ENCODE assay signal across 29 mouse cellular contexts in the genomic region with DNA sequence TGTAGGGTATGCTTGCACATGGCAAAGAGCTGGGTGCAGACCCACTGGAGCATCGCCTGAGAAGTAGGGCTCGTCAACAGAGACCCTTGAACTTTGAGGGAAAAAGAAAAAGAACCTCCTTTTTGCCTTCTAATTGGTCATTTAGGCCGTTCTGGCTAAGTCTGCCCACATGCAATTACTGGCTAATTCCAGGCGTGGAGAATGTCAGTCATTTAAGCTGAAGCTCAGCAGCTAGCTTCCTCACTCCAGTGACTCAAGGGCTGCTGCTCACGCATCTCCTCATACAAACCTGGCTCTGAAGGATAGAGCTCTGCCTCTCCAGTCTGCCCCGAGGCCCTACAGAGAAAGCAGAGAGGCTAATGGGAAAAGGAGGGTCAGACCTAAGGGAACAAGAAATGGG.
DNase-seq lines count a peak whose midpoint lies in the region; ATAC-seq and TF ChIP-seq lines count a peak whose summit lies in the region.
"Had no signal": no experiment of that assay in that cellular context is flagged by ENCODE, and none has a peak within 500 bp of the region (broad histone marks: within the 10 kb centered on the region; RNA-seq: fewer than 3 reads in every experiment).

No protein-coding gene starts in this region.

- DNase-seq in forebrain, embryonic 14.5 days (ENCODE audit: low spot score), result peak; percentile 47
- DNase-seq in forebrain, embryonic 10.5 days (ENCODE audit: extremely low spot score, low spot score), result no peak
- peak; percentile 40 for DNase-seq in midbrain, postnatal 0 days (ENCODE audit: low spot score)
- DNase-seq in frontal cortex, postnatal 14 days (ENCODE audit: low spot score in 2 of 2), result no peak
- no peak for DNase-seq in heart, postnatal 25 days (ENCODE audit: low spot score)
- DNase-seq: adrenal gland, adult 2 months; adrenal gland, postnatal 36 days; cerebellum, adult 8-10 months; cerebellum, postnatal 25 days; gastrocnemius, adult 2 months; gastrocnemius, postnatal 36 days; heart, adult 18-20 months; kidney, adult 2 months; kidney, postnatal 36 days; lung, postnatal 36 days; right cerebral cortex, postnatal 25 days had no signal

- H3K4me1 ChIP-seq in forebrain, embryonic 14.5 days (ENCODE audit: control insufficient read depth, insufficient read depth, low read length), result no peaks in the 10 kb centered on the region
- peaks cover 24% of the 10 kb centered on the region for H3K4me1 ChIP-seq in forebrain, embryonic 10.5 days
- 0 out of 2 replicates have a peak, but pooled peaks cover 3% of the 10 kb centered on the region for H3K4me1 ChIP-seq in midbrain, postnatal 0 days (ENCODE audit: insufficient read depth, low read length)
- H3K4me1 ChIP-seq in midbrain, embryonic 13.5 days (replicated peaks), result peaks cover 14% of the 10 kb centered on the region; the same call in 1 of the 2 replicates
- H3K4me1 ChIP-seq in hindbrain, embryonic 16.5 days (ENCODE audit: control insufficient read depth, insufficient read depth, low read depth, low read length), result peaks cover 4% of the 10 kb centered on the region
- H3K4me1 ChIP-seq: intestine, embryonic 15.5 days; limb, embryonic 13.5 days; megakaryocyte, embryonic 14.5 days; neural tube, embryonic 12.5 days had no signal

- no peak overlapping the region for H3K9ac ChIP-seq in forebrain, embryonic 14.5 days (ENCODE audit: low read length)
- H3K9ac ChIP-seq in midbrain, postnatal 0 days (replicated peaks; ENCODE audit: low read length, poor library complexity, severe bottlenecking), result no peak overlapping the region
- H3K9ac ChIP-seq in midbrain, embryonic 13.5 days (replicated peaks), result no peak overlapping the region
- H3K9ac ChIP-seq in hindbrain, embryonic 16.5 days (ENCODE audit: low read depth, low read length), result no peak overlapping the region
- H3K9ac ChIP-seq: heart, embryonic 12.5 days; intestine, embryonic 15.5 days; limb, embryonic 13.5 days; lung, embryonic 15.5 days; midbrain, embryonic 12.5 days; neural tube, embryonic 12.5 days; stomach, embryonic 15.5 days had no signal

- no peaks in the 10 kb centered on the region for H3K36me3 ChIP-seq in forebrain, embryonic 14.5 days (ENCODE audit: control insufficient read depth, insufficient read depth, low read length)
- H3K36me3 ChIP-seq in forebrain, embryonic 10.5 days (replicated peaks), result peaks cover 11% of the 10 kb centered on the region; the same call in 1 of the 2 replicates
- no peaks in the 10 kb centered on the region for H3K36me3 ChIP-seq in midbrain, postnatal 0 days (ENCODE audit: insufficient read depth, low read length)
- peaks cover 3% of the 10 kb centered on the region; the same call in 1 of the 2 replicates for H3K36me3 ChIP-seq in midbrain, embryonic 13.5 days
- H3K36me3 ChIP-seq in hindbrain, embryonic 16.5 days (ENCODE audit: control insufficient read depth, insufficient read depth, low read length), result no peaks in the 10 kb centered on the region
- H3K36me3 ChIP-seq: midbrain, embryonic 12.5 days; neural tube, embryonic 12.5 days had no signal

- 21% methylated on average over 6 of the region's 6 CpGs for WGBS in forebrain, embryonic 14.5 days
- WGBS in forebrain, embryonic 10.5 days, result 50% methylated on average over 6 of the region's 6 CpGs
- WGBS in midbrain, postnatal 0 days, result 63% methylated on average over 6 of the region's 6 CpGs
- 57% methylated on average over 6 of the region's 6 CpGs for WGBS in midbrain, embryonic 13.5 days
- WGBS in hindbrain, embryonic 16.5 days, result 52% methylated on average over 6 of the region's 6 CpGs

- intact Hi-C loops in heart, postnatal 25 days (cut with DNase I), result no loop called here

- no peak overlapping the region for H3K27ac ChIP-seq in forebrain, embryonic 14.5 days (ENCODE audit: low read depth, low read length)
- no peak overlapping the region for H3K27ac ChIP-seq in forebrain, embryonic 10.5 days
- H3K27ac ChIP-seq in midbrain, postnatal 0 days (ENCODE audit: low read depth, low read length), result no peak overlapping the region
- H3K27ac ChIP-seq in midbrain, embryonic 13.5 days, result no peak overlapping the region
- no peak overlapping the region for H3K27ac ChIP-seq in hindbrain, embryonic 16.5 days (ENCODE audit: low read depth, low read length)
- H3K27ac ChIP-seq: gastrocnemius, adult 2 months; intestine, embryonic 15.5 days; limb, embryonic 13.5 days; lung, embryonic 15.5 days; midbrain, embryonic 12.5 days; neural tube, embryonic 12.5 days; stomach, embryonic 15.5 days had no signal

- H3K4me2 ChIP-seq in forebrain, embryonic 14.5 days (ENCODE audit: low read length), result no peak overlapping the region
- no peak overlapping the region for H3K4me2 ChIP-seq in midbrain, postnatal 0 days (ENCODE audit: low read depth, low read length, poor library complexity, severe bottlenecking)
- no peak overlapping the region for H3K4me2 ChIP-seq in midbrain, embryonic 13.5 days (replicated peaks)
- no peak overlapping the region for H3K4me2 ChIP-seq in hindbrain, embryonic 16.5 days (ENCODE audit: low read length)
- H3K4me2 ChIP-seq: heart, embryonic 12.5 days; intestine, embryonic 15.5 days; limb, embryonic 13.5 days; liver, embryonic 11.5 days; lung, embryonic 15.5 days; midbrain, embryonic 12.5 days; neural tube, embryonic 12.5 days; stomach, embryonic 15.5 days had no signal

- no peak for TF ChIP-seq CTCF in midbrain, postnatal 0 days (IDR thresholded peaks at IDR 0.05)

- H3K9me3 ChIP-seq in forebrain, embryonic 14.5 days (replicated peaks; ENCODE audit: control insufficient read depth, low read length), result no peaks in the 10 kb centered on the region
- no peaks in the 10 kb centered on the region for H3K9me3 ChIP-seq in forebrain, embryonic 10.5 days
- H3K9me3 ChIP-seq in midbrain, postnatal 0 days (ENCODE audit: low read length), result no peaks in the 10 kb centered on the region
- no peaks in the 10 kb centered on the region for H3K9me3 ChIP-seq in midbrain, embryonic 13.5 days
- peaks cover 2% of the 10 kb centered on the region; the same call in 1 of the 2 replicates for H3K9me3 ChIP-seq in hindbrain, embryonic 16.5 days (ENCODE audit: control insufficient read depth, low read length)
- H3K9me3 ChIP-seq: intestine, embryonic 15.5 days; lung, embryonic 15.5 days; midbrain, embryonic 12.5 days; neural tube, embryonic 12.5 days; stomach, embryonic 15.5 days had no signal

- H3K27me3 ChIP-seq in forebrain, embryonic 14.5 days (replicated peaks; ENCODE audit: control insufficient read depth, insufficient read depth, low read length), result no peaks in the 10 kb centered on the region
- H3K27me3 ChIP-seq in forebrain, embryonic 10.5 days (ENCODE audit: poor library complexity, severe bottlenecking), result no peaks in the 10 kb centered on the region
- no peaks in the 10 kb centered on the region for H3K27me3 ChIP-seq in midbrain, postnatal 0 days (ENCODE audit: insufficient read depth, low read length)
- no peaks in the 10 kb centered on the region for H3K27me3 ChIP-seq in midbrain, embryonic 13.5 days
- no peaks in the 10 kb centered on the region for H3K27me3 ChIP-seq in hindbrain, embryonic 16.5 days (replicated peaks; ENCODE audit: control insufficient read depth, insufficient read depth, low read length)
- H3K27me3 ChIP-seq: heart, embryonic 12.5 days; intestine, embryonic 15.5 days; limb, embryonic 13.5 days; lung, embryonic 15.5 days; midbrain, embryonic 12.5 days; neural tube, embryonic 12.5 days; stomach, embryonic 15.5 days had no signal

- H3K4me3 ChIP-seq in forebrain, embryonic 14.5 days (ENCODE audit: low read depth, low read length), result no peak overlapping the region
- H3K4me3 ChIP-seq in forebrain, embryonic 10.5 days, result no peak overlapping the region
- H3K4me3 ChIP-seq in midbrain, postnatal 0 days (ENCODE audit: low read depth, low read length), result no peak overlapping the region
- no peak overlapping the region for H3K4me3 ChIP-seq in midbrain, embryonic 13.5 days (replicated peaks)
- H3K4me3 ChIP-seq in hindbrain, embryonic 16.5 days (ENCODE audit: low read length), result no peak overlapping the region
- H3K4me3 ChIP-seq: gastrocnemius, adult 2 months; heart, embryonic 12.5 days; intestine, embryonic 15.5 days; limb, embryonic 13.5 days; lung, embryonic 15.5 days; megakaryocyte, embryonic 14.5 days; midbrain, embryonic 12.5 days; neural tube, embryonic 12.5 days; stomach, embryonic 15.5 days had no signal

- ATAC-seq in forebrain, embryonic 14.5 days, result peak; percentile 50; the same call in 1 of the 2 replicates
- ATAC-seq in midbrain, postnatal 0 days (ENCODE audit: low FRiP score), result no peak
- no peak for ATAC-seq in midbrain, embryonic 13.5 days
- ATAC-seq in hindbrain, embryonic 16.5 days, result peak; percentile 63; the same call in 1 of the 2 replicates
- ATAC-seq: activated CD4-positive, CD25-positive, alpha-beta regulatory T cell, adult 4 months; CD4-positive, CD25-positive, alpha-beta regulatory T cell, adult 4 months; intestine, embryonic 15.5 days had no signal

Comparison
In these comparisons a context has a peak if more than half of its experiments do, and no peak if none do; other contexts are left out.
1. DNase-seq: peak in forebrain, embryonic 14.5 days (single experiment) and midbrain, postnatal 0 days (single experiment); none in forebrain, embryonic 10.5 days (single experiment), frontal cortex, postnatal 14 days (0 of 2) and heart, postnatal 25 days (single experiment).
2. ATAC-seq: peak in forebrain, embryonic 14.5 days (single experiment) and hindbrain, embryonic 16.5 days (single experiment); none in midbrain, postnatal 0 days (single experiment) and midbrain, embryonic 13.5 days (single experiment).